Mouse (Mus musculus) lung, postnatal 0 days (tissue): ENCODE results near the gene Wbp1l. TPM values are rescaled to one million over a fixed set of nuclear protein-coding genes. Genes with fewer than 3 reads are reported as not detected.

ENCODE experiments used
- ATAC-seq: fragments of 200-750 bp; cut with Nextera tagmentation; 2 replicates; pipeline ENCODE4 v1.8.0; 2017; ENCODE audit warnings: moderate library complexity
- DNase-seq: peaks from one replicate; pipeline ENCODE4 v3.0.0-alpha.2; 2016; ENCODE audit warnings: low spot score
- H3K27ac ChIP-seq: fragments of 300-500 bp; sonication (generic); 2 replicates; pipeline ENCODE4 v1.5.1; 2014; ENCODE audit warnings: antibody characterized with exemption, mild to moderate bottlenecking, low read length, mixed read lengths
- H3K27me3 ChIP-seq: fragments of 300-500 bp; sonication (generic); replicated peaks from 2 replicates; pipeline ENCODE4 v1.6.1; 2014; ENCODE audit warnings: low read length, mixed read lengths; ENCODE audit not compliant: insufficient read depth
- H3K36me3 ChIP-seq: fragments of 300-500 bp; sonication (generic); 2 replicates; pipeline ENCODE4 v1.6.1; 2014; ENCODE audit warnings: low read length, mixed read lengths; ENCODE audit not compliant: insufficient read depth
- H3K4me1 ChIP-seq: fragments of 300-500 bp; sonication (generic); 2 replicates; pipeline ENCODE4 v1.6.1; 2014; ENCODE audit warnings: antibody characterized with exemption, low read depth, low read length, mixed read lengths; ENCODE audit not compliant: insufficient read depth
- H3K4me2 ChIP-seq: fragments of 300-500 bp; sonication (generic); replicated peaks from 2 replicates; pipeline ENCODE4 v1.6.1; 2014; ENCODE audit warnings: low read depth, mild to moderate bottlenecking, low read length, moderate library complexity, mixed read lengths
- H3K4me3 ChIP-seq: fragments of 300-500 bp; sonication (generic); 2 replicates; pipeline ENCODE4 v1.5.1; 2014; ENCODE audit warnings: low read depth, low read length
- H3K9ac ChIP-seq: fragments of 300-500 bp; sonication (generic); replicated peaks from 2 replicates; pipeline ENCODE4 v1.6.1; 2014; ENCODE audit warnings: low read depth, mild to moderate bottlenecking
- H3K9me3 ChIP-seq: fragments of 300-500 bp; sonication (generic); 2 replicates; pipeline ENCODE4 v1.6.1; 2016; ENCODE audit warnings: low read length, mixed read lengths
- CTCF ChIP-seq: IDR thresholded peaks from 2 replicates; pipeline ENCODE4 v1.5.1; 2016; ENCODE audit warnings: antibody characterized with exemption, mild to moderate bottlenecking
- EP300 ChIP-seq: IDR thresholded peaks from 2 replicates; pipeline ENCODE4 v1.6.1; 2016; ENCODE audit warnings: antibody characterized with exemption, mild to moderate bottlenecking, control low read depth
- WGBS: fragments of 180-500 bp; shearing (Covaris S2); extraction: QIAGEN DNeasy Blood & Tissue Kit; methylation state at CpG from one replicate; pipeline ENCODE4 v1.1.7; 2014; 5-methylcytosine and 5-hydroxymethylcytosine counted together
- polyA plus RNA-seq: library from polyadenylated mRNA; unstranded; fragments of >200 nt; fragmentation: Nextera tagmentation; extraction: Ambion mirVana; gene quantifications from 2 replicates; pipeline ENCODE4 v1.2.1, GENCODE M21; 2015

The Wbp1l gene
- polyA plus RNA-seq, 1 experiment from 2014 or later, result 37.4 TPM

- no peak overlapping the region for H3K4me3 ChIP-seq
- TF ChIP-seq EP300 (0 out of 2 replicates have a peak, but pooled peaks have one; percentile 35), CTCF (no peak)
- no peaks in the 10 kb centered on the region for H3K9me3 ChIP-seq
- H3K4me1 ChIP-seq, result peaks cover 50% of the 10 kb centered on the region
- H3K36me3 ChIP-seq, result peaks cover 12% of the 10 kb centered on the region
- 13% methylated on average over 19 of the region's 19 CpGs for WGBS
- ATAC-seq (peak; percentile 88), DNase-seq (peak; percentile 91)
- 0 out of 2 replicates have a peak overlapping the region, but pooled peaks have one; percentile 6 for H3K9ac ChIP-seq
- H3K27ac ChIP-seq, result peak overlapping the region; percentile 71
- H3K4me2 ChIP-seq, result peak overlapping the region; percentile 25
- H3K27me3 ChIP-seq, result no peaks in the 10 kb centered on the region
Observed at GRCm38 (mm10) chr19:46641420-46642085, 42.7 kb downstream of the Wbp1l start.

- 0 out of 2 replicates have a peak overlapping the region, but pooled peaks have one; percentile 6 for H3K9ac ChIP-seq
- ATAC-seq, result peak; percentile 49
- peak overlapping the region; percentile 25 for H3K4me2 ChIP-seq
- H3K4me3 ChIP-seq, result no peak overlapping the region
- 36% methylated on average over 22 of the region's 22 CpGs for WGBS
- no peaks in the 10 kb centered on the region for H3K27me3 ChIP-seq
- peaks cover 12% of the 10 kb centered on the region for H3K36me3 ChIP-seq
- no peaks in the 10 kb centered on the region for H3K9me3 ChIP-seq
- peaks cover 50% of the 10 kb centered on the region for H3K4me1 ChIP-seq
- DNase-seq, result peak; percentile 61
- TF ChIP-seq CTCF (peak; percentile 23), EP300 (no peak; the same call in 1 of the 2 replicates)
- H3K27ac ChIP-seq, result peak overlapping the region; percentile 71
Observed at GRCm38 (mm10) chr19:46642136-46642753, 43.4 kb downstream of the Wbp1l start.

- H3K36me3 ChIP-seq, result peaks cover 12% of the 10 kb centered on the region
- ATAC-seq (no peak), DNase-seq (no peak)
- H3K9ac ChIP-seq, result no peak overlapping the region
- H3K4me3 ChIP-seq, result no peak overlapping the region
- H3K4me1 ChIP-seq, result peaks cover 50% of the 10 kb centered on the region
- no peak overlapping the region for H3K4me2 ChIP-seq
- 54% methylated on average over 5 of the region's 5 CpGs for WGBS
- peak overlapping the region; percentile 71; the same call in 1 of the 2 replicates for H3K27ac ChIP-seq
- TF ChIP-seq EP300, result no peak
- no peak for TF ChIP-seq CTCF
- no peaks in the 10 kb centered on the region for H3K27me3 ChIP-seq
- no peaks in the 10 kb centered on the region for H3K9me3 ChIP-seq
Observed at GRCm38 (mm10) chr19:46643236-46643635, 44.4 kb downstream of the Wbp1l start.

- peaks cover 12% of the 10 kb centered on the region for H3K36me3 ChIP-seq
- H3K27ac ChIP-seq, result peak overlapping the region; percentile 64
- H3K9me3 ChIP-seq, result no peaks in the 10 kb centered on the region
- H3K4me2 ChIP-seq, result no peak overlapping the region
- 65% methylated on average over 10 of the region's 10 CpGs for WGBS
- no peak overlapping the region for H3K9ac ChIP-seq
- peaks cover 50% of the 10 kb centered on the region for H3K4me1 ChIP-seq
- ATAC-seq (no peak), DNase-seq (no peak)
- no peaks in the 10 kb centered on the region for H3K27me3 ChIP-seq
- H3K4me3 ChIP-seq, result no peak overlapping the region
- TF ChIP-seq CTCF (no peak), EP300 (no peak)
Observed at GRCm38 (mm10) chr19:46644343-46644792, 45.5 kb downstream of the Wbp1l start.

- ATAC-seq (no peak), DNase-seq (peak; percentile 50)
- Histone ChIP-seq H3K4me2 (no peak overlapping the region), H3K4me3 (no peak overlapping the region), H3K9me3 (no peaks in the 10 kb centered on the region), H3K9ac (no peak overlapping the region), H3K4me1 (peaks cover 50% of the 10 kb centered on the region), H3K36me3 (peaks cover 6% of the 10 kb centered on the region), H3K27ac (peak overlapping the region; percentile 64), H3K27me3 (no peaks in the 10 kb centered on the region)
- 26% methylated on average over 12 of the region's 12 CpGs for WGBS
- no peak for TF ChIP-seq CTCF
- no peak for TF ChIP-seq EP300
Observed at GRCm38 (mm10) chr19:46644793-46645602, 46.1 kb downstream of the Wbp1l start.

- Histone ChIP-seq H3K9ac (no peak overlapping the region), H3K4me1 (peaks cover 46% of the 10 kb centered on the region), H3K27me3 (no peaks in the 10 kb centered on the region), H3K36me3 (peaks cover 4% of the 10 kb centered on the region), H3K4me2 (no peak overlapping the region), H3K27ac (peak overlapping the region; percentile 64; the same call in 1 of the 2 replicates), H3K9me3 (no peaks in the 10 kb centered on the region), H3K4me3 (no peak overlapping the region)
- 71% methylated on average over 12 of the region's 12 CpGs for WGBS
- ATAC-seq (no peak), DNase-seq (no peak)
- TF ChIP-seq EP300 (no peak), CTCF (no peak)
Observed at GRCm38 (mm10) chr19:46646041-46646481, 47.2 kb downstream of the Wbp1l start.
